Mouse (Mus musculus): ENCODE measurements around the gene Gm45837. TPM values are rescaled to one million over a fixed set of nuclear protein-coding genes. Genes with fewer than 3 reads are reported as not detected.

The Gm45837 gene
- polyA plus RNA-seq, 1 experiment from 2014 or later: 0.21 TPM

GRCm38 (mm10) chr7:101394569-101394968, 16.1 kb upstream of the Gm45837 start:
- H3K27me3 ChIP-seq (ENCODE audit: control insufficient read depth, insufficient read depth, low read length): no peaks in the 10 kb centered on the region
- H3K4me3 ChIP-seq (ENCODE audit: low read depth, low read length): no peak overlapping the region
- no peaks in the 10 kb centered on the region for H3K9me3 ChIP-seq (ENCODE audit: control insufficient read depth, low read length)
- H3K9ac ChIP-seq (ENCODE audit: low read length): peak overlapping the region; percentile 32
- H3K4me1 ChIP-seq (ENCODE audit: control insufficient read depth, insufficient read depth, low read length): peaks cover 23% of the 10 kb centered on the region
- no peak for ATAC-seq (ENCODE audit: insufficient number of reproducible peaks, low FRiP score, low TSS enrichment, low read depth)
- DNase-seq (ENCODE audit: low spot score): no peak
- H3K27ac ChIP-seq (replicated peaks; ENCODE audit: low read depth, low read length): peak overlapping the region; percentile 64
- H3K4me2 ChIP-seq (ENCODE audit: low read depth, severe bottlenecking): no peak overlapping the region; the same call in 1 of the 2 replicates
- H3K36me3 ChIP-seq (ENCODE audit: control insufficient read depth, insufficient read depth, low read length): peaks cover 4% of the 10 kb centered on the region; the same call in 1 of the 2 replicates
- WGBS: 61% methylated on average over 3 of the region's 3 CpGs

- no peak for ATAC-seq (ENCODE audit: insufficient number of reproducible peaks, low FRiP score, low TSS enrichment, low read depth)
- no peak overlapping the region for H3K4me2 ChIP-seq (ENCODE audit: low read depth, severe bottlenecking)
- peaks cover 4% of the 10 kb centered on the region; the same call in 1 of the 2 replicates for H3K36me3 ChIP-seq (ENCODE audit: control insufficient read depth, insufficient read depth, low read length)
- 92% methylated on average over 2 of the region's 2 CpGs for WGBS
- H3K9ac ChIP-seq (ENCODE audit: low read length): no peak overlapping the region
- no peaks in the 10 kb centered on the region for H3K9me3 ChIP-seq (ENCODE audit: control insufficient read depth, low read length)
- H3K4me3 ChIP-seq (ENCODE audit: low read depth, low read length): no peak overlapping the region
- H3K4me1 ChIP-seq (ENCODE audit: control insufficient read depth, insufficient read depth, low read length): peaks cover 23% of the 10 kb centered on the region
- H3K27me3 ChIP-seq (ENCODE audit: control insufficient read depth, insufficient read depth, low read length): no peaks in the 10 kb centered on the region
- DNase-seq (ENCODE audit: low spot score): no peak
- no peak overlapping the region for H3K27ac ChIP-seq (replicated peaks; ENCODE audit: low read depth, low read length)
Measured at GRCm38 (mm10) chr7:101395471-101395870, 15.2 kb upstream of the Gm45837 start.

DNA sequence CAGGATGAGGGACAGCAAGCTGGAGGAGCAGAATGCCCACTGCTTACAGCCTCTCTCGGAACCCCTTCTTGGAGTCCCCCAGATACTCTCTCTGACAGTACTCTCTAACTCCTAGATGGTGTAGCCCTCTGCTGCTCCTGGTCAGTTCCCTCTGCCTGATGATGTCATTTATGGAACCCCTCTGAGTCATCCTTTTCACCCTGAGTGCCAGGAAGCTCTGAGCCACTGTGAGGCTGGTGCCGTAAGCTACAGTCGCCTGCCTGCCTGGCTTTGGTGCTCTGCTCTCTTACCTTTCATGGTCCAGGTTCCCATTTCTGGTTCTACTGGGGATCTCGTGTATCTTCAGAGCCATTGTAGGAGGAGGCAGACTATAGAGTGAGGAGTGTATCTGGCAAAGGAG, 13.5 kb upstream of the Gm45837 start:
- H3K9ac ChIP-seq (ENCODE audit: low read length): no peak overlapping the region
- H3K4me2 ChIP-seq (ENCODE audit: low read depth, severe bottlenecking): no peak overlapping the region
- WGBS: 90% methylated on average over 4 of the region's 4 CpGs
- peaks cover 23% of the 10 kb centered on the region for H3K4me1 ChIP-seq (ENCODE audit: control insufficient read depth, insufficient read depth, low read length)
- no peak for ATAC-seq (ENCODE audit: insufficient number of reproducible peaks, low FRiP score, low TSS enrichment, low read depth)
- peaks cover 4% of the 10 kb centered on the region; the same call in 1 of the 2 replicates for H3K36me3 ChIP-seq (ENCODE audit: control insufficient read depth, insufficient read depth, low read length)
- no peak for DNase-seq (ENCODE audit: low spot score)
- H3K27me3 ChIP-seq (ENCODE audit: control insufficient read depth, insufficient read depth, low read length): no peaks in the 10 kb centered on the region
- no peak overlapping the region for H3K4me3 ChIP-seq (ENCODE audit: low read depth, low read length)
- no peaks in the 10 kb centered on the region for H3K9me3 ChIP-seq (ENCODE audit: control insufficient read depth, low read length)
- no peak overlapping the region for H3K27ac ChIP-seq (replicated peaks; ENCODE audit: low read depth, low read length)

- 80% methylated on average over 7 of the region's 7 CpGs for WGBS
- H3K4me3 ChIP-seq (ENCODE audit: low read depth, low read length): no peak overlapping the region
- DNase-seq (ENCODE audit: low spot score): no peak
- no peak overlapping the region for H3K27ac ChIP-seq (replicated peaks; ENCODE audit: low read depth, low read length)
- H3K4me1 ChIP-seq (ENCODE audit: control insufficient read depth, insufficient read depth, low read length): no peaks in the 10 kb centered on the region
- peaks cover 8% of the 10 kb centered on the region; the same call in 1 of the 2 replicates for H3K36me3 ChIP-seq (ENCODE audit: control insufficient read depth, insufficient read depth, low read length)
- no peaks in the 10 kb centered on the region for H3K9me3 ChIP-seq (ENCODE audit: control insufficient read depth, low read length)
- H3K4me2 ChIP-seq (ENCODE audit: low read depth, severe bottlenecking): no peak overlapping the region
- ATAC-seq (ENCODE audit: insufficient number of reproducible peaks, low FRiP score, low TSS enrichment, low read depth): no peak
- no peaks in the 10 kb centered on the region for H3K27me3 ChIP-seq (ENCODE audit: control insufficient read depth, insufficient read depth, low read length)
- no peak overlapping the region for H3K9ac ChIP-seq (ENCODE audit: low read length)
Measured at GRCm38 (mm10) chr7:101401510-101401909, 9.2 kb upstream of the Gm45837 start.

- Histone ChIP-seq H3K4me3 (ENCODE audit: low read depth, low read length) (no peak overlapping the region), H3K4me2 (ENCODE audit: low read depth, severe bottlenecking) (no peak overlapping the region), H3K4me1 (ENCODE audit: control insufficient read depth, insufficient read depth, low read length) (no peaks in the 10 kb centered on the region), H3K27me3 (ENCODE audit: control insufficient read depth, insufficient read depth, low read length) (no peaks in the 10 kb centered on the region), H3K36me3 (ENCODE audit: control insufficient read depth, insufficient read depth, low read length) (peaks cover 6% of the 10 kb centered on the region; the same call in 1 of the 2 replicates), H3K27ac (replicated peaks; ENCODE audit: low read depth, low read length) (no peak overlapping the region), H3K9me3 (ENCODE audit: control insufficient read depth, low read length) (no peaks in the 10 kb centered on the region), H3K9ac (ENCODE audit: low read length) (no peak overlapping the region)
- DNase-seq (ENCODE audit: low spot score) (no peak), ATAC-seq (ENCODE audit: insufficient number of reproducible peaks, low FRiP score, low TSS enrichment, low read depth) (no peak)
- 94% methylated on average over 5 of the region's 5 CpGs for WGBS
Measured at GRCm38 (mm10) chr7:101403831-101404230, 6.9 kb upstream of the Gm45837 start.

DNA sequence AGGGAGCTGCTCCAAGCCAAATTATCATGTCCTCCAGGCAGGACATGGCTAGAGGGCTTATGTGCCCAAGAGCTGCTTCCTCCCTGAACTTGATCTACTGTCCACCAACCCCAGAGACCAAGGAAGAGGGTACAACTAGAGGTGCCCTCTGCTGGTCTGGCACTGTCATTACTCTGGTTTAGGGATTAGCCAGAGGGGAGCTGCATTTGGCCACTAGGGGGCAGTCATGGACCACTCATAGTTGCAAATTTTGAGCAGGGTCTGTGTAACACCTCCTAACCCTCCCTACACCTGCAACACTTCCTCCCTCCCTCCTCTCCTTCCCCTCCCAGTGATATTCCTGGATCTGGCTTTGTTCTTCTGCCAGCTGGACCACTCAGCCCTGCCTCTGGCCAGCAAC, 2.1 kb downstream of the Gm45837 start:
- Histone ChIP-seq H3K27me3 (ENCODE audit: control insufficient read depth, insufficient read depth, low read length) (no peaks in the 10 kb centered on the region), H3K4me3 (ENCODE audit: low read depth, low read length) (no peak overlapping the region), H3K27ac (replicated peaks; ENCODE audit: low read depth, low read length) (no peak overlapping the region), H3K9ac (ENCODE audit: low read length) (no peak overlapping the region), H3K9me3 (ENCODE audit: control insufficient read depth, low read length) (no peaks in the 10 kb centered on the region), H3K36me3 (ENCODE audit: control insufficient read depth, insufficient read depth, low read length) (no peaks in the 10 kb centered on the region; the same call in 1 of the 2 replicates), H3K4me2 (ENCODE audit: low read depth, severe bottlenecking) (no peak overlapping the region), H3K4me1 (ENCODE audit: control insufficient read depth, insufficient read depth, low read length) (peaks cover 6% of the 10 kb centered on the region; the same call in 1 of the 2 replicates)
- DNase-seq (ENCODE audit: low spot score) (peak; percentile 94), ATAC-seq (ENCODE audit: insufficient number of reproducible peaks, low FRiP score, low TSS enrichment, low read depth) (peak; percentile 29; the same call in 1 of the 2 replicates)

- H3K4me3 ChIP-seq (ENCODE audit: low read depth, low read length): no peak overlapping the region
- 45% methylated on average over 4 of the region's 4 CpGs for WGBS
Measured at GRCm38 (mm10) chr7:101414209-101414608, 3.5 kb downstream of the Gm45837 start.

GRCm38 (mm10) chr7:101414661-101415511, 4.2 kb downstream of the Gm45837 start:
- ATAC-seq (ENCODE audit: insufficient number of reproducible peaks, low FRiP score, low TSS enrichment, low read depth): peak; percentile 17; the same call in 1 of the 2 replicates
- WGBS: 34% methylated on average over 6 of the region's 7 CpGs
- H3K36me3 ChIP-seq (ENCODE audit: control insufficient read depth, insufficient read depth, low read length): no peaks in the 10 kb centered on the region; the same call in 1 of the 2 replicates
- no peak overlapping the region for H3K4me3 ChIP-seq (ENCODE audit: low read depth, low read length)
- no peaks in the 10 kb centered on the region for H3K9me3 ChIP-seq (ENCODE audit: control insufficient read depth, low read length)
- no peak overlapping the region for H3K27ac ChIP-seq (replicated peaks; ENCODE audit: low read depth, low read length)
- H3K4me2 ChIP-seq (ENCODE audit: low read depth, severe bottlenecking): no peak overlapping the region
- DNase-seq (ENCODE audit: low spot score): no peak
- H3K27me3 ChIP-seq (ENCODE audit: control insufficient read depth, insufficient read depth, low read length): no peaks in the 10 kb centered on the region
- no peak overlapping the region for H3K9ac ChIP-seq (ENCODE audit: low read length)
- H3K4me1 ChIP-seq (ENCODE audit: control insufficient read depth, insufficient read depth, low read length): peaks cover 6% of the 10 kb centered on the region; the same call in 1 of the 2 replicates

More at GRCm38 (mm10) chr7:101414209-101414608, 3.5 kb downstream of the Gm45837 start:
- Histone ChIP-seq H3K4me2 (ENCODE audit: low read depth, severe bottlenecking) (no peak overlapping the region), H3K4me1 (ENCODE audit: control insufficient read depth, insufficient read depth, low read length) (peaks cover 6% of the 10 kb centered on the region; the same call in 1 of the 2 replicates), H3K36me3 (ENCODE audit: control insufficient read depth, insufficient read depth, low read length) (no peaks in the 10 kb centered on the region; the same call in 1 of the 2 replicates), H3K9me3 (ENCODE audit: control insufficient read depth, low read length) (no peaks in the 10 kb centered on the region), H3K9ac (ENCODE audit: low read length) (no peak overlapping the region), H3K27me3 (ENCODE audit: control insufficient read depth, insufficient read depth, low read length) (no peaks in the 10 kb centered on the region), H3K27ac (replicated peaks; ENCODE audit: low read depth, low read length) (no peak overlapping the region)
- DNase-seq (ENCODE audit: low spot score) (no peak), ATAC-seq (ENCODE audit: insufficient number of reproducible peaks, low FRiP score, low TSS enrichment, low read depth) (no peak)

Data from limb, embryonic 11.5 days (tissue).